Mouse (Mus musculus) thymus, adult 2 months (tissue): Measurements from ENCODE around the gene Gfy.

Experiments used
- CTCF ChIP-seq: fragments of 200-500 bp; IDR thresholded peaks from 2 replicates; pipeline ENCODE4 v1.5.1; 2012; ENCODE audit warnings: mild to moderate bottlenecking, control low read depth, low read length, moderate library complexity, borderline replicate concordance; ENCODE audit not compliant: control insufficient read depth, poor library complexity, insufficient read depth; ENCODE audit errors: extremely low read depth
- POLR2A ChIP-seq: fragments of 200-500 bp; IDR thresholded peaks from 2 replicates; pipeline ENCODE4 v1.6.1; 2012; ENCODE audit warnings: mild to moderate bottlenecking, low read length, control low read depth, moderate library complexity; ENCODE audit not compliant: control insufficient read depth, poor library complexity, insufficient read depth; ENCODE audit errors: extremely low read depth

DNA sequence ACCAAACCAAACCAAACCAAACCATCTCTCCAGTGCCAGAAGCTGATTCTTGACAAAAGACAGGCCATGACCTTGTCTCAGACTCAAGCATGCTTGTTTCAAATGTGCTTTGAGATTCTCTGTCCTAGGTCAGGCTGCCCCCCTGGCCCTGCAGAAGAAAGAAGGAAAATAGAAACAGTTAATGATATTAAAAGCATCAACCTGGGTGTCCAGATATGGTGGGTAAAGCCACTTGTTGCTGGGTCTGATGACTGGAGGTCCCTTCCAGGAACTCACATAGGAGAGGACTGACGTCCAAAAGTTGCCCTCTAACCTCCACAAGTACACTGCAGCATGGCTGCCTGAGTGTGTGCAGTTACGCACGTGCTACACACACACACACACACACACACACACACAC, 18.5 kb downstream of the Gfy start:
- TF ChIP-seq CTCF, result no peak
- no peak for TF ChIP-seq POLR2A
